Mouse (Mus musculus) testis, adult 2 months (tissue): ENCODE results near the gene Il1rap.

Experiments used
- CTCF ChIP-seq: fragments of 200-500 bp; IDR thresholded peaks from 2 replicates; pipeline ENCODE4 v1.5.1; 2012; ENCODE audit warnings: low read depth, mild to moderate bottlenecking, inconsistent platforms, low read length, moderate library complexity; ENCODE audit not compliant: control insufficient read depth, insufficient read depth, insufficient replicate concordance
- POLR2A ChIP-seq: fragments of 200-500 bp; IDR thresholded peaks from 2 replicates; pipeline ENCODE4 v1.6.1; 2012; ENCODE audit warnings: low read depth, mild to moderate bottlenecking, inconsistent platforms, low read length, moderate library complexity; ENCODE audit not compliant: control insufficient read depth

DNA sequence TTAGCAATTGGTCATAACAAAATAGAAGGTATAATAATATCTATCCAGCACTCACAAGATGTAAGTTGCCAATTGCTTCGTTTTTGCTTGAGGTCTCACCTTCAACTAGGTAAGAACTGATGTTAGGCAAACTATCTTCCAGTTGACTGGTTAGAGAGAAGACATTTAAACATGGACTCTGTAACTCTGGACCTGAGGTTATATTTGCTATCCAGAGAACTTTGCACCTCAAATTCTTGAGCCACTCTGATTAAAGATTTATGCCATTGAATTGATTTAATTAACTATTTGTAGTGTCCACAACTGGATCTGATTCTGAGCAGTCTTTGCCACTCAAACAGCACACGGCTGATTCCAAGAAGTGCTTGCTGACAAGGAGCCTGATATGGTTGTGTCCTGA, 18.7 kb upstream of the Il1rap start:
- TF ChIP-seq CTCF (no peak), POLR2A (no peak)
